Mouse (Mus musculus) hindbrain, embryonic 16.5 days (tissue): ENCODE data around the gene Chordc1. TPM values are rescaled to one million over a fixed set of nuclear protein-coding genes. Genes with fewer than 3 reads are reported as not detected.
"Not testable (repeated sequence)": the region's sequence is repeated elsewhere in the genome, so short reads cannot be mapped to it uniquely, and the experiment has no call there.

Experiments used
- ATAC-seq: fragments of 200-750 bp; cut with Nextera tagmentation; 2 replicates; pipeline ENCODE4 v1.8.0; 2017; ENCODE audit warnings: moderate TSS enrichment, moderate library complexity
- H3K27ac ChIP-seq: fragments of 300-500 bp; sonication (generic); 2 replicates; pipeline ENCODE4 v1.5.1; 2014; ENCODE audit warnings: low read depth, mild to moderate bottlenecking, control low read depth, low read length, moderate library complexity
- H3K27me3 ChIP-seq: fragments of 300-500 bp; sonication (generic); replicated peaks from 2 replicates; pipeline ENCODE4 v1.6.1; 2014; ENCODE audit warnings: low read length; ENCODE audit not compliant: control insufficient read depth, insufficient read depth
- H3K36me3 ChIP-seq: fragments of 300-500 bp; sonication (generic); 2 replicates; pipeline ENCODE4 v1.6.1; 2014; ENCODE audit warnings: mild to moderate bottlenecking, low read length, moderate library complexity, mixed read lengths; ENCODE audit not compliant: control insufficient read depth, insufficient read depth
- H3K4me1 ChIP-seq: fragments of 300-500 bp; sonication (generic); 2 replicates; pipeline ENCODE4 v1.6.1; 2014; ENCODE audit warnings: low read depth, low read length; ENCODE audit not compliant: control insufficient read depth, insufficient read depth
- H3K4me2 ChIP-seq: fragments of 300-500 bp; sonication (generic); 2 replicates; pipeline ENCODE4 v1.6.1; 2014; ENCODE audit warnings: mild to moderate bottlenecking, low read length, control low read depth, moderate library complexity
- H3K4me3 ChIP-seq: fragments of 300-500 bp; sonication (generic); 2 replicates; pipeline ENCODE4 v1.5.1; 2014; ENCODE audit warnings: mild to moderate bottlenecking, low read length, control low read depth, moderate library complexity
- H3K9ac ChIP-seq: fragments of 300-500 bp; sonication (generic); 2 replicates; pipeline ENCODE4 v1.6.1; 2014; ENCODE audit warnings: low read depth, mild to moderate bottlenecking, control low read depth, low read length, moderate library complexity
- H3K9me3 ChIP-seq: fragments of 300-500 bp; sonication (generic); 2 replicates; pipeline ENCODE4 v1.6.1; 2014; ENCODE audit warnings: mild to moderate bottlenecking, low read length, moderate library complexity; ENCODE audit not compliant: control insufficient read depth
- WGBS: fragments of 180-500 bp; shearing (Covaris S2); extraction: QIAGEN DNeasy Blood & Tissue Kit; methylation state at CpG from one replicate; pipeline ENCODE4 v1.1.7; 2014; 5-methylcytosine and 5-hydroxymethylcytosine counted together
- polyA plus RNA-seq: library from polyadenylated mRNA; unstranded; fragments of >200 nt; fragmentation: Nextera tagmentation; extraction: Ambion mirVana; gene quantifications from 2 replicates; pipeline ENCODE4 v1.2.1, GENCODE M21; 2015

The Chordc1 gene
- polyA plus RNA-seq: 115 and 116 TPM in 2 replicates

DNA sequence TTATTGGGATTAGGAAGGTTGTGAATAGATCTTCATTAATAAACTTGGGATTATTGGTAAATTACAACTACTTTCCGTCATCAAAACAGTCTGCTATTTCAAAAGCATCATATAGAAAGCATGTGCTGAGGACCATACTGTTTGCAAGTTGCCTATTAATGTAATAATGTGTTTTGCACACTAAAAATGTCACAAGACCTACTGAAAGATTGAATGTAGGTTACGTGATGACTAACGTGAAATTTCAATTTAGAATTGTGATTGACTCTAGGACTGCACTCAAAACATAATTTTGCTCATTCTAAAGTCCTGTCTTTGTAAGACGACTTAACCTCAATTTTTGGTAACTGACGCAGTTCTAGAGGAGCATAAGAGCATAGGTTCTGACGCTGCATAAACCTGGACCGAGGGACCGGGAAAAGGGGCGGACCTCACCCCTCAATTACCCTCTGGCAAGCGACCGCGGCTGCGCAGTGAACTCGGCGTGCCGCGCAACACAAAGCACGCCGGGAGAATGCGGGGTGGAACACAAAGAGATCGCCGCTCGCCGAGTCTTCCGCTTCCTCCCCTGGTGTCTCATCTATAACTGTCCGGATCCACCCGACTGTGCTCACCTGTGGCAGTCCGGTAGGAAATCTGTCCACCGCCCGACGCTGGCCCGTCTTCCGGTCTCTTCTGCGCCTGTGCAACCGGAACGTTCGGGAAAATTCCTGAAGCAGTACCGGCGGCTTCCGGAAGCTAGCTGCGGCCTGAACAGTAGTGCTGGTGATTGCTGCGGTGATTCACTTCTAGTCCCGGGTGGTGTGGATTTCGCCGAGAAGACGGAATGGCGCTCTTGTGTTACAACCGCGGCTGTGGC is at the start of gene Chordc1:
Chordc1 (plus strand) TSS at position 555 of the 859 bp plus-strand sequence.
- WGBS: 3% methylated on average over 49 of the region's 49 CpGs
- ATAC-seq: peak; percentile 100
- Histone ChIP-seq H3K4me2 (peak within 1 kb of the TSS; percentile 96), H3K27ac (peak within 1 kb of the TSS; percentile 91), H3K36me3 (peaks cover 3% of the 10 kb centered on the region; the same call in 1 of the 2 replicates), H3K27me3 (no peaks in the 10 kb centered on the region), H3K9ac (peak within 1 kb of the TSS; percentile 97), H3K4me1 (peaks cover 13% of the 10 kb centered on the region), H3K9me3 (no peaks in the 10 kb centered on the region), H3K4me3 (peak within 1 kb of the TSS; percentile 100)

DNA sequence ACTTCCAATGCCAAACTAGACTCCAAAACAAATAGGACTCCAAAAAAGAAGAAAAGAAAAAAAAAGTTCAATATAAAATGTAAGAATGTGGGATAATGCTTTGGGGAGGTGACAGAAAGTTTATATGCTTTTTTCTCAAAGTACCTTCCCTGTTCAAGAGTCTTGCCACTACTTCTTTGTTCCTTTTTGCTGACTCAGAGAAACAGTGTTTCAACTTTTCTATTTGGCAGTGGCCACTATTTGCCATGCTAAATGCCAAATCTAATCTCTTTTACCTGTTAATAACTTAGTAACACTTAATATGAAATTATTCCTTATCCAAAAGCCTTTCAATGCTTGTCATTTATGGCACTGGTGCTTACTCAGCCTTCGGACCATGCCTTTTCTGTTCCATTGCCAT is 16.0 kb upstream of the Chordc1 start:
- H3K4me1 ChIP-seq: no peaks in the 10 kb centered on the region
- H3K9ac ChIP-seq: no peak overlapping the region
- no peak overlapping the region for H3K4me2 ChIP-seq
- H3K27me3 ChIP-seq: no peaks in the 10 kb centered on the region
- no peak overlapping the region for H3K27ac ChIP-seq
- H3K9me3 ChIP-seq: no peaks in the 10 kb centered on the region
- no peaks in the 10 kb centered on the region for H3K36me3 ChIP-seq
- ATAC-seq: no peak
- 85% methylated on average over 1 of the region's 1 CpGs for WGBS
- H3K4me3 ChIP-seq: no peak overlapping the region

DNA sequence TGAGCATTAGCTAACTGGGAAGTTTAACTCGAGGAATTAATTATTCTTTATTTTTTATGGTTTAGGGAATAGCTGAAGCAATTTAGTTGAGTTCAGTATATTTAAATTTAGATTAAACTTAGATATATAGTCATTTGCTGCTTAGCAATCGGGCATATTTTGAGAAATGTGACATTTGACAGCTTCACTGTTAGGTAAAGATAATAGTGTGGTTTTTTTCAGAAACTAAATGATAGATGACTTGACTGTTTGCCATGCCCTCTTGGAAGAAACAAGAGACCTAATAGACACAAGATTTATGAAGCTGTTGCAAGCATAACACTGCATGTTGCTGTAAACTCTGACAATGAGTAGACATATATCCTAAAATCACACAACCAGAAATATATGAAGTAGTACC is 15.1 kb upstream of the Chordc1 start:
- no peaks in the 10 kb centered on the region for H3K4me1 ChIP-seq
- H3K27me3 ChIP-seq: no peaks in the 10 kb centered on the region
- H3K9ac ChIP-seq: no peak overlapping the region
- WGBS: 60% methylated on average over 2 of the region's 2 CpGs
- no peaks in the 10 kb centered on the region for H3K36me3 ChIP-seq
- H3K4me3 ChIP-seq: no peak overlapping the region
- H3K4me2 ChIP-seq: no peak overlapping the region
- H3K27ac ChIP-seq: no peak overlapping the region
- ATAC-seq: no peak
- no peaks in the 10 kb centered on the region for H3K9me3 ChIP-seq

DNA sequence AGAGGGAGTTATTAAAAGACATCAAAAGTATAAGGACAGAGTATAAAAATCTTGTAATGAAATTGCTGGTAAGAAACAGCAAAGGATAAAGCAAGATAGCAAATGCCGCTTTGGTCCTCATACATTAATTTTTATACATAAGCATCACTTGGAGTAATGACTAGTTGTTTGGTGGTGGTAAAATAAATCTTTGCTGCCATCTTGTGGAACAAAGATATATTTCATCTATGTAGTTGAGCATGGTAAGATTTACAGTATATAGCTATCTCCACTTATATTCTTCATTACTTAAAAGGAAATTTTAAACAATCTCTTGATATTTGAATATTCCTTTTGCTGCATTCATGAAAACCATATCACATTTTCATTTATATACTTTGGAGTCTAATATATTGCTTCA is 14.4 kb upstream of the Chordc1 start:
- no peaks in the 10 kb centered on the region for H3K4me1 ChIP-seq
- no peaks in the 10 kb centered on the region for H3K9me3 ChIP-seq
- H3K9ac ChIP-seq: no peak overlapping the region
- 41% methylated on average over 1 of the region's 1 CpGs for WGBS
- no peak overlapping the region for H3K4me3 ChIP-seq
- H3K27me3 ChIP-seq: no peaks in the 10 kb centered on the region
- H3K4me2 ChIP-seq: no peak overlapping the region
- ATAC-seq: peak; percentile 84
- H3K27ac ChIP-seq: no peak overlapping the region
- no peaks in the 10 kb centered on the region for H3K36me3 ChIP-seq

DNA sequence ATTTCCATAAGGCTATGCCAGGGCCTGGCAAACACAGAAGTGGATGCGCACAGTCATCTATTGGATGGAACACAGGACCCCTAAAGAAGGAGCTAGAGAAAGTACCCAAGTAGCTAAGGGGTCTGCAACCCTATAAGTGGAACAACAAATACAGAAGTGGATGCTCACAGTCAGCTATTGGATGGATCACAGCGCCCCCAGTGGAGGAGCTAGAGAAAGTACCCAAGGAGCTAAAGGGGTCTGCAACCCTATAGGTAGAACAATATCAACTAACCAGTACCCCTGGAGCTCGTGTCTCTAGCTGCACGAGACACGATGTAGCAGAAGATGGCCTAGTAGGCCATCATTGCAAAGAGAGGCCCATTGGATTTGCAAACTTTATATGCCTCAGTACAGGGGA is 13.2 kb upstream of the Chordc1 start:
- not testable (repeated sequence) for H3K27me3 ChIP-seq, H3K4me1 ChIP-seq, ATAC-seq, H3K9ac ChIP-seq, H3K4me3 ChIP-seq, H3K9me3 ChIP-seq, H3K36me3 ChIP-seq, H3K27ac ChIP-seq, H3K4me2 ChIP-seq
- WGBS: 41% methylated on average over 5 of the region's 5 CpGs

DNA sequence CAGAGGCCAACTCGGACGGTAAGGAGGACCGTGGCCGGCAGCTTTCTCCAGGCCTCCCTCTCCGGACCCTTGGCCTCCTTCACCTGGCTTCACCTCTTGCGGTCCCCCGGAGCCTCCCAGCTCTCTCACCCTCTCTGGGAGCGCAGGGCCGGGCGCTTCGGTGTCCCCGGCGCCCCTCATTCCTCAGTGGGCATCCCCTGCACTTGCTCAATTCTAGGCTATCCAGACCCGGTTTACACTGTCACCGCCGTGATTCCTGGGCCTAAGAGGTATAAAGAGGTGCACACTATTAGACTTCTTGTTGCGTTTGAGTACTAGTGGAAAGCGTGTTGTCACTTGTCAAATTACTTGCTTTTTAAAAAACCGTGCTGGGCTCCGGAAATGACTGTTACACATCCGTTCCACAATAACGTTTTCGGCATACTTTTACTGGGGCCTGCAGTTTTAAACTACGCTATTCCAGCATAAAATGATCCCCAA is 558 bp downstream of the Chordc1 start:
- Histone ChIP-seq H3K9me3 (no peaks in the 10 kb centered on the region), H3K4me2 (peak overlapping the region; percentile 96), H3K4me3 (peak overlapping the region; percentile 100), H3K36me3 (peaks cover 3% of the 10 kb centered on the region; the same call in 1 of the 2 replicates), H3K9ac (peak overlapping the region; percentile 97), H3K4me1 (peaks cover 13% of the 10 kb centered on the region), H3K27ac (peak overlapping the region; percentile 91), H3K27me3 (no peaks in the 10 kb centered on the region)
- 2% methylated on average over 24 of the region's 24 CpGs for WGBS
- ATAC-seq: no peak

DNA sequence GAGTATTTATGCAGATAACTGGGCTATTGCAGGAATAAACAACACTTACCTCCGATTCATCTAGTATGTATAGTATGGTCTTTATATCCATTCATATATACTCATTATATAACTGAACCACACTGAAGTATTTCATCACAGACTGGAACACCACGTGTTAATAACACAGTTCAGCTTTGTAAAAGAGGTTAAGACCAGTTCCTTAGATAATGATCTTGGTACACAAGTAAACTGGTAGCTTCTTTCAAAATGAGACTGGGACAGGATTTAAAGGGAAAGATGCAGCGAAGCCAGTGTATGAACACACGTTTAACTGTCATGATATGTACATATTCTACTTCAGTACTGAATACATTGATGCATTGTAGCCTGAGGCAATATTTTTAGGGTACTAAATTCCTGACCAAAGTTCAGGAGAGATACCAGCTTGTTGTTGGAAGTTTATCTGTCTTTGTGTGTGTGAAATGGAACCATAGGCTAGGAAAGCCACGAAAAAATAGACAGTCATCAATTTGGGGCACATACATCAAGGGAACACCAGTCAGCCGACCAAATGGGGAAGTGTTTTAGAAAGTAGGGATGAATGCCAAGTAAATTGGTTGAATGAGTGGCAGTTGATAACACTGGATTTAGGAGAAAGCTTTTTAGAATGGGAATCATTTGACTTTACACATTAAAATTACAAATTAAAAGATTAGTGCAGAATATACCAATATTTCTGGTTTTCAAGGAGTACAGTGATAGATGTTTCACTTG is 1.3 kb downstream of the Chordc1 start:
- 46% methylated on average over 6 of the region's 6 CpGs for WGBS
- peak overlapping the region; percentile 96 for H3K4me2 ChIP-seq
- H3K36me3 ChIP-seq: peaks cover 3% of the 10 kb centered on the region; the same call in 1 of the 2 replicates
- no peak overlapping the region for H3K27ac ChIP-seq
- H3K4me3 ChIP-seq: peak overlapping the region; percentile 100
- H3K9me3 ChIP-seq: no peaks in the 10 kb centered on the region
- no peaks in the 10 kb centered on the region for H3K27me3 ChIP-seq
- no peak for ATAC-seq
- H3K4me1 ChIP-seq: peaks cover 13% of the 10 kb centered on the region
- H3K9ac ChIP-seq: peak overlapping the region; percentile 97

DNA sequence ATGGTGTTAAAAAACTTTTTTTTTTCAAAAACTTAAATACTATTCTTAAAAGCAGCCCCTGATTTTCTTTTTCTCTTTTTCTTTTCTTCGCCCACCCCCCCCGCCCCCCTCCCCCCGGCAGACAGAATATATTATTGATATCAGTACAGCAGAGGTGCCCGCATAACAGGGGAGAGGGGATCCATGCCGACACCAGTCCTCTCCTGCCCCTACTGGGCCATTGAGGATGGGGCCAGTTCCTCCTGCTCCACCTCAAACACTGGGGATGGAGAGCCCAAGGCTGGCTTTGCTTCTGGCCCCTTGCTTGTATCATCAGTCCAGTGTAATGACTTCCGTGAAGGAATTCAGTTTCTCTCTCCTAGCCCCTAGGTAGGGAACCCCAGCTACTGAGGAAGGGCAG is 6.4 kb downstream of the Chordc1 start:
- Histone ChIP-seq H3K4me1 (peaks cover 10% of the 10 kb centered on the region), H3K9ac (no peak overlapping the region), H3K27ac (no peak overlapping the region), H3K4me3 (no peak overlapping the region), H3K9me3 (no peaks in the 10 kb centered on the region), H3K27me3 (no peaks in the 10 kb centered on the region), H3K4me2 (no peak overlapping the region), H3K36me3 (peaks cover 16% of the 10 kb centered on the region)
- 98% methylated on average over 6 of the region's 6 CpGs for WGBS
- ATAC-seq: no peak

DNA sequence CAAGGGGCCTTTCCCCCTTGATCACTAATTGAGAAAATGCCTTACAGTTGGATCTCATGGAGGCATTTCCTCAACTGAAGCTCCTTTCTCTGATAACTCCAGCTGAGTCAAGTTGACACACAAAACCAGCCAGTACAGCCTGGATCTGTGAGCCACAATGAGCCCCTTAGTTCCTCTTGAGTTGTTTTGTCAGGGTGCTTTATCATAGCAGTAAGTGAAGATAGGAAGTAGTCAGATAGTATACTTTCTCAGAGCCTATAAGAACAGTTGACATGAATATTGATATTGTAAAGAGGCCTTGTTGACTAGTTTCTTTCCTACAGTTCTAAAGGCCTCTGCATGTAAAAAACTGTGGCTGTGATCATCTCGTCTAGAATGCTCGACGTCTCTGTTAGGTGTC is 28.1 kb downstream of the Chordc1 start:
- no peak overlapping the region for H3K27ac ChIP-seq
- H3K9ac ChIP-seq: no peak overlapping the region
- H3K36me3 ChIP-seq: no peaks in the 10 kb centered on the region; the same call in 1 of the 2 replicates
- H3K4me1 ChIP-seq: no peaks in the 10 kb centered on the region
- no peak overlapping the region for H3K4me2 ChIP-seq
- no peak for ATAC-seq
- no peaks in the 10 kb centered on the region for H3K9me3 ChIP-seq
- 99% methylated on average over 3 of the region's 3 CpGs for WGBS
- no peaks in the 10 kb centered on the region for H3K27me3 ChIP-seq
- no peak overlapping the region for H3K4me3 ChIP-seq
